Mouse (Mus musculus): ENCODE measurements at regions not wholly inside any gene's neighbourhood (a gene's known extent, or its start where the extent isn't known, plus 50 kb on each side); places are given as distances from the start of the nearest gene placed in this dataset.

DNA sequence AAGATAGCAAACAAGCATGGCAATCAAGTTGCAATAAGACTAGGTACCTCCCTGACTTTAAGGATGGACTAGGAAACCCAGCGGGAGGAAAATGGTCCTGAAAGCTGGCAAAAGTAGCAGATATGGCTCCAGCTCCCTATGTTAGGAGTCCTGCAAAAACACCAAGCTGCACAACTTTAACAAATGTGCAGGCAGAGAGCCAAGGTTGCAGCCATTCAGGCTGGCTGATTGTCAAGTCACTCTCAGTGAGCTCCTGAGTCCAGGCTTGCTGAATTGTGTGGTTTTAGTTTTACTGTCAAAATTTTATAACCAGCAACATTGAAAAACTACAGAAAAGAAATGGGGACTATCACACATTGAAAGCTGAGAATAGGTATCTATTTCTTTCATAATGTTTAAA lies 1122.8 kb upstream of the Slc10a2 start:
- DNase-seq (ENCODE audit: low read depth, low spot score): no peak

DNA sequence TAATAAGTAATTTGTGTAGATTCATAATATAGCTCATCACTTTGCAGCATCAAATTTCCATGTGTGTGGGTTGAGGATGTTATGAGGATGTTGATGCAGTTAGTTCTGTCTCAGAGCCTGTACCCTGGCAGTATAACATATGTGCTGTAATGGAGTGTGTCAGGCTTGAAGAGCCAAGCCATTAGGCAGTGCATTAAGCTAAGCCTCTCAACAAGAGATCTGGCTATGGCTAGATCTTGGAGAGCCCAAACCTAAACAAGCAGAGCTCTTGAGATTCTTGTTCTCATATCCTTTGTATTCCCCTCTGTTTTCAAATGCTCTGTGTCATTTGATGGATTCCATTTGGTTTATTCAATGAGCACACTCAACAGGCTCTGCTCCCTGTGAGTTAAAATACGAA lies 1120.0 kb upstream of the Slc10a2 start:
- DNase-seq (ENCODE audit: low read depth, low spot score): no peak

DNA sequence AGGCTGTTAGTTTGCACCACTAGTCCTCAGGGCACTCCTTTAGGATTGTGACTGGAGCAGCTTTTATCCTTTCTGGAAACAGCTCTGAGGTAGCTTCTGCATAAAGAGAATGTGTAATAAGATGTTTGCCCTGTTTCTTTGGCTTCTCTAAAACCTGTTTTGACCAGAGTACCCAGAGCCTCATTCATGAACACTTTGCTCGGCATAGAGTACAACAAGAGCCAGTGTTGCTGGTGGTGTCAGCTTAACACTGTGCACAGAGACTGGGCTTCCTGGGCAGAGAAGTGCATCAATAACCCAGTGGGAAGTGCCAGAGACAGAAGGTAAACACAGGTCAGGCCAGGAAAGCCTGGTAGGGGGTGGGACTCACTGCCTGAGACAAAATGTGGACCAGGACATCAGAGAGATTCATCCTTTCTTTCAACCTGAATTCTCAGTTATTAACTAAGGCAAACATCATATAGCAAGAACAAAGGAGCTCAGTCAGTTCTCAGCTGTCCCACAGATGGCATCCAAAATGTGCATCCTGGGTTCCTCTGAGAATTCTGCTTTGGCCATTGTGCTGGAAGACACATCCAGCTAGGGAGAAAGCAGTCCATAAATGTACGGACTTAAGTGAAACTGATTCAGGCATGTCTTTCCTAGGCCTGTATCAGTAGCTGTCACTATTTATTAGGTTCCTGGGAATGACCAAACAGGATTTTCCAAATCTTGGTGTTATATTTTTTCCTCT lies 1102.6 kb upstream of the Slc10a2 start:
- no peak for DNase-seq (ENCODE audit: low read depth, low spot score)

DNA sequence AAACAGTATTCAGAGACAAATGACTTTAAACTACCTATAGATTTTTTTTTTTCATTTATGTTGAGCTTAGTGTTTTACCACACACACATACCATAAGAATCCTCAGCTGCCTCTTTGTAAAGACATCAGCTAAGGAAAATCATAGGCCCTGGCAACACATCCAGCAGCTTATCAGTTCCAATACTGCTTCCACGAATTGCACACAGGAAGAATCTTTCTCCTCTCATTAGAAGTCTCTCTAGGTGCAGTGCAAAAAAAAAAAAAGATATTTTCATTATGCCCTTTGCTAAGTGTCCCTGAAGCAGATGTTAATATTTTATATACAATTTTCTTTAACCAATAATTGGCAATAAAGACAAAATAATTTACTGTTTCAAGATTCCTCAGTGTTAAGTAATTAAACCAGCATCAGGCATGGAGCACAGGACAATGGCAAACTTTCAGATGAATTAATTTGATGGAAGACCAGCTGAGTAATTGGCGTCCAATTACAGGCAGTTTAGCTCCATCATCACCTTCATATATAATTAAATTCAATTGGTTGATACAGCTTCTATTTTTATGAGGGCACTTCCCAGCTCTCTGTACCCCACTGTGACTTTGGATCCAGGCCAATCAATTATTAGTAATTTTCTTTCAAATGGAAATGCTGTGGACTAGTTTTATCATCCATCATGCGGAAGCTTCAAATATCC lies 1099.0 kb upstream of the Slc10a2 start:
- DNase-seq (ENCODE audit: low read depth, low spot score): no peak

DNA sequence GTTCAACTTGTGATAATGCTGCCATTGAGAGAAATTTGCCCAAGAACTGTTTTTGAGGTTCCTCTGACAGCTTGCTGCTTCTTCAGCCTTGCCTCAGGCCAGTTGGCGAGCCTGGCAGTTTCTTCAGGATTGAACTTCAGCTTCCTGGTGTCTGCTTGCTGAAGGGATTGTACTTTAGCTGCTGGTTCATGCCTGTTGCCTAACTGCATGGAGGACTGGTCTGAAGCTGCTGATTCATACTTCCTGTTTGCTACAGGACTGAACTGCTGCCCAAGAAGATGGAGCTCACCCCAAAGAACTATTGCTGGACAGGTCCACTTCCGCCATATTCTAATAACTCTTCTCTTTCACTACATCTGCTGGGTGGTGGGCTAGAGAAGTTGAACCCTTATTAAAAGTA lies 1086.3 kb upstream of the Slc10a2 start:
- no peak for DNase-seq (ENCODE audit: low read depth, low spot score)

DNA sequence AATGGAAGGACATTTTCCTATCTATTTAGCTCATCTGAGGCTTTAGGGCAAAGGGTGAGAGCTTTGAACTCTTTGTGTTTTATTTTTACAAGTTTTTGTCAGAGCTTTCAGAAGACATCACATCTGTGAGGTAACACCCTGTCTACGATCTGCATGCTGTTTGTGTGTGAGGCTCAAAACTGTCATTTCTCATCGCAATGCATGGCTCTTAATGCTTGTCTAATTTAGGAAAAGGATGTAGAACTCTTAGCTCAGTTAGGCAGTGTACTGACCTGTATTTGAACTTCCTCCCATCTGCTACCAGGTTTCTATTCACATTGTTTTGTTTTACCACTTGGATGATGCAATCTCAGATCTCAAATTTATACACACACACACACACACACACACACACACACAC lies 1083.3 kb upstream of the Slc10a2 start:
- no peak for DNase-seq (ENCODE audit: low read depth, low spot score)

DNA sequence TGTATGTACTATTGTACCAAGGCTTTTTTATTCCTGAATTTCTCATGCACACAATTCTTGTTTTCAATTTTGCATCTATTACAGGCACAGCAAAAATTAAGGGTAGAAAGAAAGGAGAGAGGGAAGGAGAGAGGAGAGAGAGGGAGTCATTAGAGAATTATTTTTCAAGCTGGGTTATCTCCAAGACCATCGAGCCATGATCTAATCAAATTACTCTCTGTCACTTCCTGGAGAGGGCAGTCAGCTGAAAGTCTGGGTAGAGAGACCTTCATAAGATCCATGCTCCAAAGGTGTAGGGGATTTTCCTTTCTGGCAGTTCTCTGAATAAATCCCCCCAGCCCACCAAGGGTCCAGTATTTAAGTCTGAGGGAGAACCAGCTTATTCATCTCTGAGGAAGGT lies 1081.4 kb upstream of the Slc10a2 start:
- no peak for DNase-seq (ENCODE audit: low read depth, low spot score)

DNA sequence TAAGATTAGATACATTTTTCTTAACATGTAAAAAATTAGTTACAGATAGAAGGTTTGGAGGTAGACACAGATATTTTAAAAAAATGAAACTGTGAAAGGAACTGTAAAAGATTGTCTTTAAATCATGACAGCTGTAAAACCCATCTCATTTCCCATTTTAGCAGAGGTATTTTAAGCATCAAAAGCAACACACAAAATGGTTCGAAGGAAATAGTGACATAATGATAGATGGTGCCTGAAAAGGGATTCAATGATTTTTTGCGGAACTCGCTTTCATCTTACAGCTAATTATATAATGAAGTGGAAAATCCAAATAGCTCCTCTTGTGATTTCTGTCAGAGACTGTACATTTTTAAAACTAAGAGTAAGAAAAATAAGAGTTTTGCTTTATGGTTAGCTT lies 1074.5 kb upstream of the Slc10a2 start:
- DNase-seq (ENCODE audit: low read depth, low spot score): no peak

DNA sequence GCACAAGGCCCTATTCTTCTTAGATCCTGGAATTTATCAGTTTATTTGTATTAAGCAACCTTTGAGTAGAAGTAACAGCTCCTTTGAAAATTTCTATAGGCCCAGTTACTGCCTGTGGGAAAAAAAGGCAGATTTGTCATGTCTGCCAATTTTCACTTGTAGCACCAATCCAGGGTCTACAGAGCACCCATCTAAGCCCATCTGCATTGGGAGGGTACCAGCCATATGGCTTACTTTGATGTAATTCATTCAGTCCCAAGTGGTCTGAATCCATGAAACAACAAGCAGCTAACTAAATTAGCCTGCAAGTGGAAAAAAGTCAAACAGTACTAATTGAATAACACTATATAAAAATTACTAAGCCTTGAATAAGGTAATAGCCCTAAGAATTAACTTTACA lies 1061.3 kb upstream of the Slc10a2 start:
- no peak for DNase-seq (ENCODE audit: low read depth, low spot score)

DNA sequence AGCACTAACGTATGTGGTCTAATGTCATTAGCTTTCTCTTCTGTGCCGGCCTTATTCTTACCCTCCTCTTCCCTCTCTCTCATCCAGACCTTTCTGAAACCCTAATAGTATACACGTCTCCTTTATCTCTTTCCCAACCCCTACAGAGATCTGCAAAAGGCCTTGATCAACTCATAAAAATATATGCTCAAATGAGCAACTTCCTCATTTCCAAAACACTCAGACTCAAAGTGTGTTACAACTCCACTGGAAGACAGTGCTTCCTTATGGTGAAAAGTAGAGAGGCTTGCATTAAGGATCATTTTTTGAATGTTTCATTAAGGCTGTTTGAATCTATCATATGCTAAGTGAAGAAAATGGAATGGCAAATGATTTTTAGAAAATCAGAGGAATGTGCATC lies 1060.1 kb upstream of the Slc10a2 start:
- no peak for DNase-seq (ENCODE audit: low read depth, low spot score)

DNA sequence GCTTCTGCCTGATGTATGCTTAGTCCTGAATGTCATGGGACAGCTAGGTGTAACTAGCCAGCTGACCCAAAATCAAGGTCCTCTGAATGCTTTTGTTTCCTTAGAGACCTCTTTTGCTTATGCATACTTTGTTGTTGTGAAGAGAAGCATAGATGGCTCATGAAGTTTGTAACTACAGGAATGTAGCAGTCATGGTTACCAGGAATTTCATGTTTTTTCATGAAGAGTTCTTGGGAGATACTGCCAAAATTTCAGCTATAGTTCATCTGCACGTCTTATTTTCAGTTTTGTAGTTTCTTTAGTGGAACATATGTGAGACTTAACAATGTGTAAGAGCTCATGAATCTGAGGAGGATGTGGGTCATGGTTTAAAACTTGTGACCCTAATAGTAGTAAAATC lies 1059.6 kb upstream of the Slc10a2 start:
- no peak for DNase-seq (ENCODE audit: low read depth, low spot score)

DNA sequence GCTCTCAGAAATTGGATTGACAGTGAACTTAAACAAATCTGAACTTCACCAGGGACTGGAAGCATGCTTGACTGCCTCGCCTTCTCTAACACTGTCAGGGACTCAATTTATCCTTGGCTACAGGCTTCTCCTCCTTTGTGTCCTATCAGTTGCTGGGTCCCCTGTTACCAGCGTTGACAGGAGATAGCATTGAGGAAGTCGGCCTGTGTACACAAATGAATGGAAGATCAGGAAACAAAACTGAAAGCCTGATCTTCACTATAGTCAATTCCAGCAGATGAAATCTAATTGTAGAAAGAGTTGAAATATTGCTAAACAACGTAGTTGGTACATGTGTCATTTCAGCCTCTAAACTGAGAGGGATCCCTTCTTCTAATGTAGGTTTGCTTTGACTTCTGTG lies 1039.4 kb upstream of the Slc10a2 start:
- DNase-seq (ENCODE audit: low read depth, low spot score): no peak

DNA sequence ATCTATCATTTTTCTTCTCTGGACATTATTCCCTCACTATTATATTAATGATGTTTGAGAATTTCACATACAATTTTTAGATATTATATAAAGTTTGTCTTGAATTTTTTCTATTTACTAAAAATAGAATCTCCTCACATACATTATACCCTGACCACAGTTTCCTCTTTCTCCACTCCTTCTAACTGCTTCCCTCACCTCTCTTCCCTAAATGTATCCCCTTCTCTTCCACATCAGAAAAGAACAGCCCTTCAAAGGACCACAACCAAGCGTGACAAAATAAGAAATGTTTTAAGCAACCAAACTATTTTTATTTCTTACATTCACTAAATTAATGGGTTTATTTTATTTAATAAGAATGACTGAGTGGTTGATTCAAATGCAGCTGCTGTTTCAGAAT lies 1034.9 kb upstream of the Slc10a2 start:
- DNase-seq (ENCODE audit: low read depth, low spot score): no peak

DNA sequence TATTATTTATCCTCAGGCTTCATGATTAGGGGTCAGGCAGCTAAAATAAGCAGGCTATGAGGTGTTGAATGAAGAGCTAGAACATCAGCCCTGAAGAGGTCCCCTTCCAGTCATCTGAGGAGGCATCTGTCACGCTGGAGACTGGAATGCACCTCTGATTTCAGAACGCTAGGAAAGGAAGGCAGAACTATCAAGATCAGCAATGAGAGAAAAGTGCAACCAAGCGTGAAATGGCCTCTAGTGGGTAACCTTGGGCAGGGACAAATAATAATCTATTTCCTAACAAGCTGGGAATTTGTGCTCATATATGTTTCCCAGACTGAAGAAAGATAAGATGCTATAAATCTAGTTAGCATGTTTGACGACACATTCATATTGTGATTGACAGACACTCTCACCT lies 1034.0 kb upstream of the Slc10a2 start:
- no peak for DNase-seq (ENCODE audit: low read depth, low spot score)

DNA sequence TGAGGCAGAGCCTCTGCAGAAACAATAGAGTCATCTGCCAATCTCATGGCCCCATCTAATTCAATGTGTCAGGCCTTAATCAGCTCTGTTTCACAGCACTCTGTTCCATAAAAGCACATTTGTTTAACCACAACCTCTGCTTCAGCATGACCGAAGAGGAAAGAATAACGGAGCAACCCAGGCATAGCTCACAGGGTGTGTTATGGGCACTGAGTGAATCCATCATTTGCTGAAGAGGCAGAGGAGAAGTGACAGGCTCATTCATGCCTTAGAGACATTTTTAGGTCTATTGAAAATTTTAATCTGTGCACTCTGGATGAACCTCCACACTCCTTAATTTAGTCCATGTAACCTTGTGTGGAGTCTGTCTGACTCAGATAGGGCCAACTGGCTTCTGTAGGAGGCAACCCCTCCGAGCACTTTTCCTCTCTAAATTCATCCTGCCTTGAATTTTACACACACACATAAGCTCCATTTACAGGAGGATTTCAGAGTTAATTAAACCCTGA lies 1027.1 kb upstream of the Slc10a2 start:
- DNase-seq (ENCODE audit: low read depth, low spot score): no peak

DNA sequence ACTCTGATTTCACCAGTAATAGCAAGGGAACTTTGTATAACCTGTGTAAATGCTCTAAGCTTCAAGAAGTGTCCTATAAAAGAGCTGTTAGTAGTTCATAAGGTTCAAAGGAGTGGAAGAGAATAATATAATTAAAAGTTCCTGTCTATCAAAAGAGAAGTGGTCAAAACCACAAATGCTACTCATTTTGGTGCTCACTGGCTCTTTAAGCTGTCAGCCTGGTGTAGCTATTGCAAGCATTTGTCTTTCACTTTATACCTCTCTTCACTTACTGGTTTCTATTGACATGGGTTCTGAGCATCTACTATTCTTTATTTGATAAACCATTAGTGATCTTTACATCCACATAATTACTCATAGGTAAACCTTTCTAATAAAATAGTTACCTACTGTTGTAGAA lies 1020.1 kb upstream of the Slc10a2 start:
- DNase-seq (ENCODE audit: low read depth, low spot score): no peak

DNA sequence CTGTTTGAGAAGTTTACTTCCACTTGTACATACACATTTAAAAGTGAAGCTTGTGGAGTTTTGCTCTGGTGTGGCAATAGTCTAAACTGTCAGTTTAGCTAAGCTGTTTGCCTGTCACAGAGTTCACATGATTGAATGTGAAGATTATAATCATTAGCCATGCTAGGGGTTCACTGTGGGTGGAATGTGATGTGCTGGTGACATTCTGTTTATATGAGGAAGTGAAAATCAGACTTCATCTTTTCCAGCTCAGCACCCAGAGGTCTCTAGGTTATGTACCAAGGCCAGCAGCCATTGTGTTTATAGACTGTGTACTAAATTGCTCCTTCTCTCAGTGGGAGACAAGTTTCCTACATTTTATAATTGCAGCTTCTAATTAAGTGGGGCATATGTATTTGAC lies 1014.4 kb upstream of the Slc10a2 start:
- DNase-seq (ENCODE audit: low read depth, low spot score): no peak

DNA sequence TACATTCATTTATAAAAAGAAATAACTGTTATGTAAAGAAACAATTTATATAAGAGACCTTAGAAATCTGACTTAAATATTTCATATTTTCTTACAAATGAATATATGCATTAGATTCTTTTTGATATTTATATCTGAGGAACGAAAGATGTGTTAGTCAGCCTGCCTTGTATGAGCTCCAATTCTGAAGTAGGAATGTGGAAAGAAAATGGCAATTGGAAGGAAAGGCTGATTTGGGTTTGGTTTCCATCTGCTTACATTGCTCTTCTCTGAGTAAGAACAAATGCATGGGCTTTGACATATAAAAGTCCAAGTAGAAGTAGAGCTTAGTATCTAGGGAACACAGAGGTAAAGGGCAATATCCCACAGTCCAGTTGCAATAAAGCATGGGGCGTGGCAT lies 1006.2 kb upstream of the Slc10a2 start:
- no peak for DNase-seq (ENCODE audit: low read depth, low spot score)

DNA sequence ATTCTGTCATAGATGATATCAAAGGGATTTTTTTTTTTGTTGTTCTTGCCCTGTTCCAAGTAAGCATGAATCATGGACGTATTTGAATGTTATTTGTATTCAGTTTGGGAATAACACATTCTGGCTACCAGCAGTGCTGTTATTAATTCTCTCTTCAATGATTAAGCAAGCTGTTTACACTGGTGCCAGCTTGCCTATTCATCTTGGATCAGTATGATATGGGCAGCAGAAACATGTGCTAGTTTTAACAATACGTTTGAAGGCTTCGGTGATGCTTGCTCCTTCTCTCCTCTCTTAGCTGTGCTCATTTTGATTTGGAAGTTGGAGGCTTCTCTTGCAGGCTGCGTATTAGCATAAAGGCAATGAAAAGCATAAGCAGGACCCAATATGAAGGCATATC lies 984.9 kb upstream of the Slc10a2 start:
- no peak for DNase-seq (ENCODE audit: low read depth, low spot score)

DNA sequence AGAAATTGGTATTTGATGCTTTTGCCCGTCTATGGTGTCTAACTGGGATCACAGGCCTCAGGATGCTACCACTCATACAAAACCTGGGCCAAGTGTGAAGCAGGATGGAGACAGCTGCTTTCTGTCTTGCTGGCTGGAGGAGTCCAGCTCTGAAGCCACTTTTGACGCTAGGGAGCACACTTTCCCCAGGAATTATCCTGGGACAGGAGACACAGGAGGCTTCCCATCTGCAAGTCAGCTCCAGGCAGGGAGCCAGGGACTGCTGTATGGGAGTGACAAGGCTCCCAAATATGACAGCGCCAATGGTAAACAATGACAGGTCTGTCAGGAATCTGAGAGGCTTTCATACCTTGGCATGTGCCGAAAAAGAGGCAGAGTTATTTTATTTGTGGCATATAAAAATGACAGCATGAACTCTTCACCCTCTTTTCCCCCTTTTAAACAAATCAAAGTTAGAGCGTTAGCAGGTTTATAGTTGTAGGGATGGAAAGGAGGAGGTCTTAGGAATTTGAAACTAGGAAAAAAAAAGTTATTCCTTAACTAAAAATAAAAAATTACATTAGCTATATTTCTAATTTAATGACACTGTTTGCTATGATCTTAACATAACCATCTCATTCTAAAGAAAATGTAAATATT lies 938.9 kb upstream of the Slc10a2 start:
- DNase-seq (ENCODE audit: low read depth, low spot score): peak; percentile 16

DNA sequence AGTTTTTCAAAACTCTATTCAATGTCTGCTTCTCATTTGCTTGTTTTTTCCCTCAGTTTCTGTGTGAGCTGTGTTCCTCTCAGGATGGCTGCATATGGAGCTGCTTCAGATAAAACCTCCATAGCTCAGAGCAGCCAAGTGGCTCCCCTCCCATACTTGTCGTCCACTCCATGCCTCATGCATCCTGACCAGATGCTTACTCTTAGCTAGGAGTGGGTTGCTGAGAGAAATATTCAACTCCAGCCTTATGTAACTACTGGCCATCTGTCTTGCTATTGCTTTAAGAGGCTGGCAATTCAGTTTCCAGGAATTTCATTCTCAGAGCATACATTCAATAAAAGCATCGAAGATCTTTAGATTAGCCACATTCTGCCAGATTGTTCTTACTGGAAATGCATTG lies 907.1 kb upstream of the Slc10a2 start:
- DNase-seq (ENCODE audit: low read depth, low spot score): no peak

DNA sequence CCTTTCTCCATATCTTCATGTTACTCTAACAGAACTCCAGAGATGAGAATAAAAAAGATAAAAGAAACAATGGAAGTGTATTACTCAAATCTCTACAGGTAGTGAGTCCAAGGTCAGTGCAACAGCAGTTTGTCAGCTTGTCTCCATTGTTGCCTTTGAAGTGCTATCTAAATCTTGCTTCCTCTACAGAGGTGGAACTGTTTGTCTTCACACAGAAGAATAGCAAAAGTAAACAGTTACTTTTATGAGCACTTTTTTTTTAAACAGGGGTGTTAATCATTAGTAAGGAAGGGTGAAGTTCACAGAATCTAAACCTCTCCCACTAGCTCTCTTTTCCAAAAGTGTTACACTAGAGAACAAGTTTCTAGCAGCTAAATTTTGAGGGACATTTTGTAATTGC lies 906.0 kb upstream of the Slc10a2 start:
- no peak for DNase-seq (ENCODE audit: low read depth, low spot score)

DNA sequence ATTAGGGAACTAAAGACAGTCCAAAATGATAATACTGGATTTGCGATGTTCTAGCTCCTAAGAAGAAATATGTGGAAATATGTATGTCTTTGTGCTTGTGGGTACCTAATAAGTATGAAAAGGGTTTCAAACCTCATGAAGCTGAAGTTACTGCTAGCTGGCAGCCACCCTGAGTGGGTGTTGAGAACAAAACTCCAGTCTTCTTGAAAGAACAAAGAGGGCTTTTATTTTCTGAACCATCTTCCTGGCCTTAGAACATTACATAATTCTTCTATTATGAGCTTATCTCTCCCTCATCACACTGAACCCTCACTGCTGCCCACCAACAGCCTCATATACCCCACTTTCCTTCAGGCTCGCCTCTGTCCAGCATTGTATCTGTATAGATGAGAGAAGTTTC lies 905.6 kb upstream of the Slc10a2 start:
- no peak for DNase-seq (ENCODE audit: low read depth, low spot score)
